Mouse (Mus musculus) MEL (cell line): ENCODE data around the gene Gm17359.

Experiments used
- BHLHE40 ChIP-seq: IDR thresholded peaks from 2 replicates; pipeline ENCODE4 v1.6.1; 2012; ENCODE audit warnings: low read depth, mild to moderate bottlenecking, inconsistent platforms, low read length, improper control_type of control experiment, borderline replicate concordance
- CHD2 ChIP-seq: IDR thresholded peaks from 2 replicates; pipeline ENCODE4 v1.6.1; 2011; ENCODE audit warnings: low read length, improper control_type of control experiment
- CTCF ChIP-seq, 3 experiments: IDR thresholded peaks in 2 of 3; conservative IDR thresholded peaks in 1 of 3; 2 replicates each; pipeline ENCODE4 v1.5.1; 2011 to 2012; ENCODE audit warnings: low read length in 3 of 3, low read depth in 2 of 3, mild to moderate bottlenecking in 2 of 3, improper control_type of control experiment in 1 of 3, inconsistent platforms in 1 of 3, mixed read lengths in 1 of 3, moderate library complexity in 1 of 3; ENCODE audit not compliant: control insufficient read depth in 1 of 3, insufficient read depth in 1 of 3, poor library complexity in 1 of 3, severe bottlenecking in 1 of 3
- EP300 ChIP-seq, 2 experiments: IDR thresholded peaks; 2 replicates each; pipeline ENCODE4 v1.6.1; 2011; ENCODE audit warnings: improper control_type of control experiment in 2 of 2, low read length in 2 of 2, low read depth in 1 of 2, mild to moderate bottlenecking in 1 of 2
- GABPA ChIP-seq: IDR thresholded peaks from 2 replicates; pipeline ENCODE4 v1.6.1; 2012; ENCODE audit warnings: low read depth, mild to moderate bottlenecking, inconsistent platforms, low read length, improper control_type of control experiment, moderate library complexity
- GATA1 ChIP-seq: IDR thresholded peaks from 2 replicates; pipeline ENCODE4 v1.6.1; 2011; ENCODE audit warnings: low read depth, low read length, improper control_type of control experiment
- MAFK ChIP-seq: IDR thresholded peaks from 2 replicates; pipeline ENCODE4 v1.6.1; 2011; ENCODE audit warnings: low read depth, mild to moderate bottlenecking, low read length, improper control_type of control experiment, borderline replicate concordance
- MAX ChIP-seq: IDR thresholded peaks from 2 replicates; pipeline ENCODE4 v1.6.1; 2011; ENCODE audit warnings: low read length, improper control_type of control experiment
- POLR2A ChIP-seq, 2 experiments: IDR thresholded peaks; 2 replicates each; pipeline ENCODE4 v1.6.1; 2011 to 2012; ENCODE audit warnings: low read length in 2 of 2, mild to moderate bottlenecking in 2 of 2, control low read depth in 1 of 2, improper control_type of control experiment in 1 of 2, low read depth in 1 of 2, moderate library complexity in 1 of 2; ENCODE audit not compliant: control insufficient read depth in 1 of 2, insufficient read depth in 1 of 2, poor library complexity in 1 of 2
- POLR2AphosphoS2 ChIP-seq: IDR thresholded peaks from 2 replicates; pipeline ENCODE4 v1.6.1; 2011; ENCODE audit warnings: low read length, improper control_type of control experiment
- SMC3 ChIP-seq: IDR thresholded peaks from 2 replicates; pipeline ENCODE4 v1.6.1; 2011; ENCODE audit warnings: low read depth, low read length, improper control_type of control experiment
- TAL1 ChIP-seq: IDR thresholded peaks from 2 replicates; pipeline ENCODE4 v1.6.1; 2012; ENCODE audit warnings: mild to moderate bottlenecking, inconsistent platforms, low read length, moderate library complexity, mixed read lengths
- ZC3H11A ChIP-seq: IDR thresholded peaks from 2 replicates; pipeline ENCODE4 v1.6.1; 2012; ENCODE audit warnings: low read depth, mild to moderate bottlenecking, inconsistent platforms, low read length, improper control_type of control experiment
- ZKSCAN1 ChIP-seq: IDR thresholded peaks from 2 replicates; pipeline ENCODE4 v1.6.1; 2012; ENCODE audit warnings: low read depth, mild to moderate bottlenecking, inconsistent platforms, low read length, improper control_type of control experiment, moderate library complexity

GRCm38 (mm10) chr3:79310184-79310583, 26.3 kb upstream of the Gm17359 start:
- TF ChIP-seq CTCF (IDR thresholded peaks at IDR 0.05 in 2 of 3, conservative IDR thresholded peaks at IDR 0.05 in 1 of 3; ENCODE audit: control insufficient read depth in 1 of 3, insufficient read depth in 1 of 3, low read depth in 2 of 3, low read length in 3 of 3, poor library complexity in 1 of 3, severe bottlenecking in 1 of 3) (no peak), MAX (no peak), ZKSCAN1 (no peak), ZC3H11A (no peak), POLR2A (IDR thresholded peaks at IDR 0.05; ENCODE audit: control insufficient read depth in 1 of 2, insufficient read depth in 1 of 2, low read depth in 1 of 2, low read length in 2 of 2, poor library complexity in 1 of 2) (no peak), MAFK (no peak), GABPA (no peak), SMC3 (no peak), BHLHE40 (no peak), TAL1 (no peak), POLR2AphosphoS2 (no peak), CHD2 (no peak), GATA1 (no peak), EP300 (IDR thresholded peaks at IDR 0.05; ENCODE audit: low read depth in 1 of 2, low read length in 2 of 2) (no peak)
